Mouse (Mus musculus) heart, embryonic 16.5 days (tissue): ENCODE data around the gene Gm14418. TPM values are rescaled to one million over a fixed set of nuclear protein-coding genes. Genes with fewer than 3 reads are reported as not detected.
"Not testable (repeated sequence)": the region's sequence is repeated elsewhere in the genome, so short reads cannot be mapped to it uniquely, and the experiment has no call there.

ENCODE experiments used
- ATAC-seq: fragments of 200-750 bp; cut with Nextera tagmentation; replicated peaks from 2 replicates; pipeline ENCODE4 v1.8.0; 2017; ENCODE audit warnings: moderate number of reproducible peaks; ENCODE audit not compliant: insufficient read depth, low FRiP score; ENCODE audit errors: extremely low read depth
- H3K27ac ChIP-seq: fragments of 300-500 bp; sonication (generic); 2 replicates; pipeline ENCODE4 v1.5.1; 2014; ENCODE audit warnings: mild to moderate bottlenecking, low read length, control low read depth, moderate library complexity
- H3K27me3 ChIP-seq: fragments of 300-500 bp; sonication (generic); 2 replicates; pipeline ENCODE4 v1.6.1; 2014; ENCODE audit warnings: low read length, mixed read lengths; ENCODE audit not compliant: control insufficient read depth, insufficient read depth
- H3K36me3 ChIP-seq: fragments of 300-500 bp; sonication (generic); 2 replicates; pipeline ENCODE4 v1.6.1; 2014; ENCODE audit not compliant: control insufficient read depth, insufficient read depth
- H3K4me1 ChIP-seq: fragments of 300-500 bp; sonication (generic); 2 replicates; pipeline ENCODE4 v1.6.1; 2014; ENCODE audit warnings: low read length, mixed read lengths; ENCODE audit not compliant: control insufficient read depth, insufficient read depth
- H3K4me2 ChIP-seq: fragments of 300-500 bp; sonication (generic); 2 replicates; pipeline ENCODE4 v1.6.1; 2014; ENCODE audit warnings: low read depth, mild to moderate bottlenecking, control low read depth, low read length
- H3K4me3 ChIP-seq: fragments of 300-500 bp; sonication (generic); 2 replicates; pipeline ENCODE4 v1.5.1; 2014; ENCODE audit warnings: mild to moderate bottlenecking, control low read depth, low read length
- H3K9ac ChIP-seq: fragments of 300-500 bp; sonication (generic); 2 replicates; pipeline ENCODE4 v1.6.1; 2014; ENCODE audit warnings: low read length, control low read depth
- H3K9me3 ChIP-seq: fragments of 300-500 bp; sonication (generic); replicated peaks from 2 replicates; pipeline ENCODE4 v1.6.1; 2016; ENCODE audit warnings: low read length; ENCODE audit not compliant: control insufficient read depth
- WGBS: fragments of 180-500 bp; shearing (Covaris S2); extraction: QIAGEN DNeasy Blood & Tissue Kit; methylation state at CpG from one replicate; pipeline ENCODE4 v1.1.7; 2014; 5-methylcytosine and 5-hydroxymethylcytosine counted together
- polyA plus RNA-seq: library from polyadenylated mRNA; unstranded; fragments of >200 nt; fragmentation: Nextera tagmentation; extraction: Ambion mirVana; gene quantifications from 2 replicates; pipeline ENCODE4 v1.2.1, GENCODE M21; 2015

Gm14418 gene
- 3.7 and 6.4 TPM in 2 replicates for polyA plus RNA-seq

GRCm38 (mm10) chr2:177398096-177398495 lies at the start of gene Gm14418:
Gene Gm14418, minus strand, starts transcription at chr2:177398320.
- not testable (repeated sequence) for H3K9me3 ChIP-seq, H3K27ac ChIP-seq, H3K9ac ChIP-seq, ATAC-seq, H3K4me1 ChIP-seq, H3K36me3 ChIP-seq, H3K27me3 ChIP-seq
- H3K4me2 ChIP-seq = peak within 1 kb of the TSS; percentile 41; the same call in 1 of the 2 replicates
- peak within 1 kb of the TSS; percentile 45 for H3K4me3 ChIP-seq
- 27% methylated on average over 6 of the region's 6 CpGs for WGBS

Other genes with a start within 250 kb of the Gm14418 start
- gene Gm14410, start 191.9 kb downstream of the Gm14418 start, polyA plus RNA-seq = 15.8 and 19.9 TPM in 2 replicates
- not detected in 2 replicates for gene Gm14409, start 131.3 kb downstream of the Gm14418 start, polyA plus RNA-seq
- 0.21 and 0.31 TPM in 2 replicates for gene Gm14412, start 74.0 kb downstream of the Gm14418 start, polyA plus RNA-seq
- 13.9 and 14.8 TPM in 2 replicates for gene Zfp970, start 66.4 kb upstream of the Gm14418 start, polyA plus RNA-seq
- gene Gm14403, start 99.9 kb upstream of the Gm14418 start, polyA plus RNA-seq = 7.6 and 7.8 TPM in 2 replicates
- gene Gm14406, start 179.9 kb upstream of the Gm14418 start, polyA plus RNA-seq = not detected in 2 replicates